Mouse (Mus musculus): ENCODE data around the gene Aco2. TPM values are rescaled to one million over a fixed set of nuclear protein-coding genes. Genes with fewer than 3 reads are reported as not detected.

The Aco2 gene
- polyA plus RNA-seq, 1 experiment from 2014 or later, result 146 TPM

DNA sequence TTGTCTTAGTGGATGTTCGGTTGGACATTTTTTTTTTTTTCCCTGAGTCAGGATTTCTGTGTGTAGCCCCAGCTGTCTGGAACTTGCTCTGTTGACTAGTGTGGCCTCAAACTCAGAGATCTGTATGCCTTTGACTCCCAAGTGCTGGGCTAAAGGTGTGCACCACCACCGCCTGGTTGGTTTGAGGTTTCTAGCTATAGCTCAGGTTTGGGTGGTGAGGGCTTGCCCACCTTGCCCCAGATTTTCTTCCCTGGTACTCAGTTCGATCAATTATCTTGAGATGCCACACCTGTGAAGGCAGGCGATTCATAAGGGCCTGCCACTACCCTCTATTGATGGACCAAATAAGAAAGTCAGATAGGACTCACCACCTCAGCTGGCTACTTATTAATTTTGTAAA lies 24.9 kb upstream of the Aco2 start:
- no peaks in the 10 kb centered on the region for H3K27me3 ChIP-seq
- H3K4me2 ChIP-seq (replicated peaks), result no peak overlapping the region
- H3K4me1 ChIP-seq, result peaks cover 6% of the 10 kb centered on the region; the same call in 1 of the 2 replicates
- peaks cover 47% of the 10 kb centered on the region for H3K36me3 ChIP-seq
- ATAC-seq (ENCODE audit: insufficient number of reproducible peaks, insufficient read depth, low FRiP score, low TSS enrichment), result no peak
- H3K9me3 ChIP-seq, result no peaks in the 10 kb centered on the region
- H3K4me3 ChIP-seq, result no peak overlapping the region
- 89% methylated on average over 4 of the region's 4 CpGs for WGBS
- no peak overlapping the region for H3K9ac ChIP-seq
- no peak overlapping the region for H3K27ac ChIP-seq

DNA sequence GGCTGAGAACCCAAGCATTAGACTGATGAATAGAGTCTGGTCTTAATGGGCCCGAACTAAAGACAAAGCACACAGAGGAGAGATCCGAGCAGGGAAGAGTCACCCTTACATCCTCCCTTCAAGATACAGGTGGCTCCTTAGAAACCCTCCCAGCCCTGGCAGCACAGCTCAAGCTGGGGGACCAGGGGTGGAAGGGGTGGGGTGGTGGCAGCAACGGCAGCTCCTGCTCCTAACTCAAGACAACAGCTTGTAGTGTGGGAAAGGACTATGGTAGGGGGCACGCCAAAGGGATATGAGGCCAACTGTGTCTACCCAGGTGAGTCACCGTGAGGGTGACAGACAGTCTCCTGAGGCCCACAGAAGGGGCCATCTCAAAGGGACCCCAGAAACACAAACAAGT lies 24.2 kb upstream of the Aco2 start:
- Histone ChIP-seq H3K36me3 (peaks cover 52% of the 10 kb centered on the region), H3K27me3 (no peaks in the 10 kb centered on the region), H3K9me3 (no peaks in the 10 kb centered on the region), H3K4me1 (peaks cover 6% of the 10 kb centered on the region; the same call in 1 of the 2 replicates), H3K27ac (no peak overlapping the region), H3K9ac (no peak overlapping the region), H3K4me3 (no peak overlapping the region), H3K4me2 (replicated peaks) (no peak overlapping the region)
- 88% methylated on average over 5 of the region's 5 CpGs for WGBS
- ATAC-seq (ENCODE audit: insufficient number of reproducible peaks, insufficient read depth, low FRiP score, low TSS enrichment), result no peak

DNA sequence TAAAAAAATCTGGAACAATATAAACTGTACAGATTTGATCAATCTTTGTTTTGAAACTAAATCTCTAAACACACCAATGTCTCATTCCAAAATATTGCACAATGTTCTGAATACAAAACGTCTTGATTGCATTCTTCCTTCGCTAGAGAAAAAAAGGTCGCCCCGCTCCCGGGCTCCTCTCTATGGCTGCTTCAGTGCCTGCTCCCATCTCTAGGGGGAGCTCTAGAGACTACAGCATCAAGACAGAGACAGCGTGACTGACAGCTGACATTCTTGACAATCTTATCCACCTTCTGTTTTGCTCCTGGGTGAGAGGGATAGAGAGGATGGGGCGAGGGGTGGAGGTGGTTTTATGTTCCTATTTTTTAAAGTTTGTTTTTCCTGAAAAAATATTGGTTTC lies 23.8 kb upstream of the Aco2 start:
- H3K9me3 ChIP-seq, result no peaks in the 10 kb centered on the region
- no peaks in the 10 kb centered on the region for H3K27me3 ChIP-seq
- no peak overlapping the region for H3K27ac ChIP-seq
- H3K9ac ChIP-seq, result no peak overlapping the region
- H3K36me3 ChIP-seq, result peaks cover 56% of the 10 kb centered on the region
- no peak for ATAC-seq (ENCODE audit: insufficient number of reproducible peaks, insufficient read depth, low FRiP score, low TSS enrichment)
- WGBS, result 46% methylated on average over 7 of the region's 7 CpGs
- no peak overlapping the region for H3K4me3 ChIP-seq
- peaks cover 6% of the 10 kb centered on the region; the same call in 1 of the 2 replicates for H3K4me1 ChIP-seq
- H3K4me2 ChIP-seq (replicated peaks), result no peak overlapping the region

DNA sequence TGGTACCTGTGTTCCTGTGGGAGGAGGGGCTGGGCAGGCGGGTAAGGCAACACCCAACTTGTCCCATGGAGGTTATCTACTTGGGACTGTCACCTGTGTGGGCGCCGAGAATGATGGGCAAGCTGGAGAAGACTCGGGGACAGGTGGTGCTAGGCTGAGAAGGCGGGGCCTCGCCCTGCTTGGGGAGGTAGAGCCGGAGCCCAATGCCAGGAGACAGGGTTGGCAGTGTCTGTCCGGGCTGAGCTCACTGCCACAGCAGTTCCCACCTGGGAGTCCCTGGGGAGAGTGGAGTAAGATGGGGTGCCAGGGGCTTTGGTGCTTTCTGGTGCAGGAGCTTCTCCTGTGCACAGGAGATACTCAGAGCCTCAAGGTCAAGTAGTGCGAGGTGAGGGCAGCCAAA lies 23.0 kb upstream of the Aco2 start:
- Histone ChIP-seq H3K4me2 (replicated peaks) (no peak overlapping the region), H3K9ac (no peak overlapping the region), H3K4me1 (peaks cover 6% of the 10 kb centered on the region; the same call in 1 of the 2 replicates), H3K9me3 (no peaks in the 10 kb centered on the region), H3K4me3 (no peak overlapping the region), H3K36me3 (peaks cover 57% of the 10 kb centered on the region), H3K27me3 (no peaks in the 10 kb centered on the region), H3K27ac (no peak overlapping the region)
- WGBS, result 85% methylated on average over 9 of the region's 9 CpGs
- ATAC-seq (ENCODE audit: insufficient number of reproducible peaks, insufficient read depth, low FRiP score, low TSS enrichment), result no peak

DNA sequence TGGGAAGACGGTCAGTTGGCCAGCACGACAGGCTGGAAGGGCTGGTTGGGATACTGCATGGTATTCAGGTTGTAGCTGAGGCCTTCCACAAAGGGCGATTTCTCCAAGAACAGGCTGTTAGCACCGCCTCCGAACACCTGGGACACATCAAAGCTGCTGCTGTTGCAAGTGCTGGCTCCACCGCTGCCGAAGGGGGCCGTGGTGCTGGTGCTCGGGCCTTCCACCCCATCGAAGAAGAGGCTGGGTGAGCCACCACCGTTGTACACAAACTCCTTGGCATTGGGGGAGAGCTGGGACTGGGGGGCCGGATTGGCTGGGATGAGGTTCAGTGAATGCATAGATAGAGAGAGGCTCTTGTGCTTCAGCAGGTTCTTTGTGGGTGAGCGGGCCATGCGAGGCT lies 21.4 kb upstream of the Aco2 start:
- Histone ChIP-seq H3K27ac (0 out of 2 replicates have a peak overlapping the region, but pooled peaks have one; percentile 12), H3K4me3 (no peak overlapping the region), H3K36me3 (peaks cover 62% of the 10 kb centered on the region), H3K27me3 (no peaks in the 10 kb centered on the region), H3K9ac (no peak overlapping the region), H3K4me2 (replicated peaks) (no peak overlapping the region), H3K9me3 (no peaks in the 10 kb centered on the region), H3K4me1 (peaks cover 11% of the 10 kb centered on the region)
- 83% methylated on average over 14 of the region's 14 CpGs for WGBS
- no peak for ATAC-seq (ENCODE audit: insufficient number of reproducible peaks, insufficient read depth, low FRiP score, low TSS enrichment)

DNA sequence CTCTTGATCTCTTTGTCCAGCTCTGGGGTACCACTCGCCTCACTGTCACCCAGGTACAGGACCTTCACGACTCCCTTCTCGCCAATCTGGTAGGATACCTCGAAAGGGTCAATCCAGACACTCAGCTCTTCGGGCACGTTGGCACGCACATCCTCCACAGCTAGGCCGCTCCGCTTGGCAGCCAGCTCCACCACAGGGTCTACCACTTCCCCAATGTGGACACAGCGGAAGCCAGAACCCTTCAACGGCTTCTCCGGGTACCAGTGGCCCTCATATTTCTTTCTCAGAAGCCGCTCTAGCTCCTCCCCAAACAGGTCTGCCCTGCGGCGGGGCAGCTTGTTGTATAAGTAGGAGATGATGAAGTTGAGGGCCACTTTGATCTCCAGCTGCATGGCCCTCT lies 20.7 kb upstream of the Aco2 start:
- H3K27ac ChIP-seq, result no peak overlapping the region
- no peaks in the 10 kb centered on the region for H3K9me3 ChIP-seq
- ATAC-seq (ENCODE audit: insufficient number of reproducible peaks, insufficient read depth, low FRiP score, low TSS enrichment), result no peak
- no peaks in the 10 kb centered on the region for H3K27me3 ChIP-seq
- H3K9ac ChIP-seq, result no peak overlapping the region
- peaks cover 14% of the 10 kb centered on the region for H3K4me1 ChIP-seq
- 95% methylated on average over 15 of the region's 15 CpGs for WGBS
- H3K36me3 ChIP-seq, result peaks cover 62% of the 10 kb centered on the region
- no peak overlapping the region for H3K4me3 ChIP-seq
- no peak overlapping the region for H3K4me2 ChIP-seq (replicated peaks)

DNA sequence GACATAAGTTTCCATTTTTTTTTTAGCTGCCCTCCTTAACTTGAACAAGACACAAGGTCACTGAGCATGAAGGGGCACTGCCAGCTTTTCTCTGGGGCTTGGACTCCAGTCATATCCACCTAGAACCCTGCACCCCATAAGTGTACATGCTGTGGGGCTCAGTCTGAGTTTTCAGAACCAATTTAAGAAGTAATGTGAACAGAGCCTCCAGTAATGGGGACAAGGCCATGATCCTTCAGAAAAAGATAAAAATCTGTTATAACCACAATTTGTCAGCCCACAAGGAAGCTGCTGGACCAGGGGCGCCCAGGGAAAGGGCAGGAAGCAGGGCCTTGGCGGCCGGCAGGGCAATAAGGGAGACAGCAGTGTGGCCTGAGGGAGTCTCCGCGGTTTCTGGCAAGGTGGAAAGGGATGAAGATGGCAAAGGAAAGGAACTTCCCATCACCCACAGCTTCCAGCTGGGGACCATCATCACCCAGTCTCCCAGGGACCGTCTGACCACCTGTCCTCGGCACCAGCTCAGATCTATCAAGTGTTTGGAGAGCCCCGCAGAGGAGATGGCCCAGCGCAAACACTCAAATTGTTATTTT lies 19.6 kb upstream of the Aco2 start:
- H3K4me3 ChIP-seq, result no peak overlapping the region
- H3K4me1 ChIP-seq, result peaks cover 14% of the 10 kb centered on the region
- H3K36me3 ChIP-seq, result peaks cover 54% of the 10 kb centered on the region
- H3K9ac ChIP-seq, result no peak overlapping the region
- no peak for ATAC-seq (ENCODE audit: insufficient number of reproducible peaks, insufficient read depth, low FRiP score, low TSS enrichment)
- H3K27ac ChIP-seq, result no peak overlapping the region
- no peaks in the 10 kb centered on the region for H3K27me3 ChIP-seq
- H3K9me3 ChIP-seq, result no peaks in the 10 kb centered on the region
- 87% methylated on average over 9 of the region's 9 CpGs for WGBS
- no peak overlapping the region for H3K4me2 ChIP-seq (replicated peaks)

DNA sequence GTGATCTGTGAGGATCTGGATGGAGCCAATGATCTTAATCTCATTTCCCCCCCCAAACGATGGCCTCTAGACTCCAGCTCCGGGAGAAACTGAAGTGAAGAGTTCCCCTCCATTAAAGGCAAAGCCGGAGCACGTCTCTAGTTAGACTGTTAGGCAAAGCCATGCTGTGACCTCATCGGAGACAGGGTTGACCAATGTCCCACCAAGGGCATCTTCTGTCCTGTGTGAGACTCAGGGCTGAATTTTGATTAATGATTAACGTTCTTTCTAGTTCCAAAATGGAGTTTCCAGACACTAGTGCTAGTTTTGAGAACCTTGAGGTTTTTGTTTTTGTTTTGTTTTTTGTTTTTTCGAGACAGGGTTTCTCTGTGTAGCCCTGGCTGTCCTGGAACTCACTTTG lies 19.0 kb upstream of the Aco2 start:
- 91% methylated on average over 7 of the region's 7 CpGs for WGBS
- Histone ChIP-seq H3K9me3 (no peaks in the 10 kb centered on the region), H3K27ac (no peak overlapping the region), H3K9ac (no peak overlapping the region), H3K36me3 (peaks cover 48% of the 10 kb centered on the region), H3K4me2 (replicated peaks) (no peak overlapping the region), H3K4me1 (peaks cover 14% of the 10 kb centered on the region), H3K27me3 (no peaks in the 10 kb centered on the region), H3K4me3 (no peak overlapping the region)
- ATAC-seq (ENCODE audit: insufficient number of reproducible peaks, insufficient read depth, low FRiP score, low TSS enrichment), result no peak

DNA sequence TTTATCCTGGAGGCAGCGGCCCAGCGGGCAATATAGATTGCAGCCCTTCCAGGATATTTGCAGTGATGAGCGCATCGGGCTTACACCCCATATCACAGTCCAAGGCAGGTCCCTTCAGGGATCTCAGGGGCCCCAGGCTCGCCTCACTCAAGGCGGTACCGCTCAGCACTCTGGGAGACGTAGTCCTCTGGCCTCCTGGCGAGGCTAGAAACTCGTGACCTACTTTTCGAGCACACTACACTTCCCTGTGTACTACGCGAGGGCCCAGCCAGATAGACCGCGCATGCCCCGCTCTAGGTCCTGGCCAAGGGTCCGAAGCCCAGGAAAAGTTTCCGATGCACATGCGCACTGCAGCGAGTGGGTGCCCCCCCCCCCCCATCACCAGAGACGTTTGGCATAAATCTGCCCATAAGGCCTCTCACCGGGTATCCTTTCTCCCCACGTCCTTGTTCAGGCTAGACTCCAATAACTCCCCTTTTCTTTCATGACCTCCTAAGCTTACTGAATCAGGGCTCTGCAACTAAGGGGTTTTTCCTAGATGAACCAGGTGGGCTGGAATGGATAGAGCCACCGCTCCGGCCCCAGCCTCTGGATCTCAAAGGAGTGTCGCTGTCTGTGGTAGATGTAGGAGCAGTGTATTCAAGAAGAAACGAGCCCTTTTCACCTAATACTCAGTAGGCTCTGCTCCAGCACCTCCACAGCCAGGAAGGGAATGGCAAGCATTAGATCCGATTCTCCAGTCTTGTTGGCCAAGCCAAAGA lies 15.9 kb upstream of the Aco2 start:
- Histone ChIP-seq H3K9me3 (no peaks in the 10 kb centered on the region), H3K4me3 (peak overlapping the region; percentile 87), H3K27me3 (no peaks in the 10 kb centered on the region), H3K27ac (peak overlapping the region; percentile 94), H3K9ac (peak overlapping the region; percentile 86), H3K36me3 (peaks cover 25% of the 10 kb centered on the region), H3K4me1 (peaks cover 9% of the 10 kb centered on the region; the same call in 1 of the 2 replicates), H3K4me2 (replicated peaks) (peak overlapping the region; percentile 97)
- under 1% methylated on average over 28 of the region's 28 CpGs for WGBS
- ATAC-seq (ENCODE audit: insufficient number of reproducible peaks, insufficient read depth, low FRiP score, low TSS enrichment), result peak; percentile 90

DNA sequence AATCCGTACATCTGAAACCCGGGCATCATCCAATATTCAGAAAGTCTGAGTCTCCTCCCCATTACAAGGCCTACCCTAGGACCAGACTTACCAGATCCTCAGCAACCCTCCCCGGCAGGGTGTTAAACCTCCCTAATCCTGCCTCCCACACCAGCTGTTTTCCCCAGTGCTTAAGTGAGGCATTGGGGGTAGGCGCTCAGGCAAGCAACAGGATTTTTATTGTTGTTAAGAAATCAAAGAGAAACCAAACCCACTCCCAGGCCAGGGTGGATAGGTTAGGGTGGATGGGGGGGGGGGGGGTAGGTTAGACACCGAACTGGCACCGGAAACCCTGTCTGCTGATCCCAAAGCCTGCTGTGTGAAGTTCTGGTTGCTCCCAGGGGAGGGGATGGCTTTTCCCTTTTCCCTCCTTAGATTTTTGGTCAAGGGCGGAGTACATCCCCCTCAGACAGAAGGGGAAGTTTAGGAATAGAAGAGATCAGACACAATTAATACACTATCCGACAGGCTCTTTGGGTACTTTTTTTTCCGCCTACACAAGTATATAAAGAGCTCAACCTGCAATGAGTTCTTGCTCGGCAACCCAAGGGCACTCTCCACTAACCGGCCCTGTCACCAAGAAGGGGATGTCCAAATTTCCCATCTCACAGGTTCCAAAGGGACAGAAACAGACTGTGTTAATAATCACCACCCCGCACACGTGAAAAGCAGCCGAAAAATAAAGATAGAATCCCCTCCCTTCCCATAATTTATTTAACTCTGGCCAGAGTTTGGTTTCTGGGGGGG lies 15.0 kb upstream of the Aco2 start:
- ATAC-seq (ENCODE audit: insufficient number of reproducible peaks, insufficient read depth, low FRiP score, low TSS enrichment), result no peak
- Histone ChIP-seq H3K9me3 (no peaks in the 10 kb centered on the region), H3K4me3 (peak overlapping the region; percentile 87), H3K27ac (peak overlapping the region; percentile 94), H3K36me3 (peaks cover 15% of the 10 kb centered on the region), H3K4me1 (peaks cover 9% of the 10 kb centered on the region; the same call in 1 of the 2 replicates), H3K9ac (peak overlapping the region; percentile 86), H3K4me2 (replicated peaks) (peak overlapping the region; percentile 97), H3K27me3 (no peaks in the 10 kb centered on the region)
- WGBS, result under 1% methylated on average over 14 of the region's 14 CpGs

DNA sequence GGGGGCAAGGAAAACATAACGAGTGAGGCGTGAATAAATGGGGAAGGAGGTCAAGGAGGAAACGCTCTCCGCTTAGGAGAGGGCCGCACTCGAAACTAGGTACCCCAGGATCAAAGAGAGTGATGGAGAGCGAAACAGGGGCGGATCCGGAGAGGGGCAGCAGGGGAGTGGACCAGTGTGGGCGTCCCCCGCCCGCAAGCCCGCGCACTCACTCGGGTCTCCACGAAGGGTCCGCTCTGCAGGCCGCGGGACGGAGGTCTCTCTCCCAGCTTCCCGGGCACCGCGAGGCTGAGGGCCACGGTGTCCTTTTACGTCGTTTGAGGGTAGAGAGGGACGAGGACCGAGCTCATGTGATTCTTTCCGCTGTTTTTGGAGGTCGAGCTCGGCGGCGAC lies 14.4 kb upstream of the Aco2 start:
- WGBS, result under 1% methylated on average over 33 of the region's 33 CpGs
- H3K36me3 ChIP-seq, result peaks cover 12% of the 10 kb centered on the region
- H3K9me3 ChIP-seq, result no peaks in the 10 kb centered on the region
- H3K4me2 ChIP-seq (replicated peaks), result peak overlapping the region; percentile 97
- H3K4me3 ChIP-seq, result peak overlapping the region; percentile 87
- no peak for ATAC-seq (ENCODE audit: insufficient number of reproducible peaks, insufficient read depth, low FRiP score, low TSS enrichment)
- H3K9ac ChIP-seq, result peak overlapping the region; percentile 86
- H3K27ac ChIP-seq, result peak overlapping the region; percentile 94
- peaks cover 9% of the 10 kb centered on the region; the same call in 1 of the 2 replicates for H3K4me1 ChIP-seq
- H3K27me3 ChIP-seq, result no peaks in the 10 kb centered on the region
